Mouse (Mus musculus) liver, embryonic 11.5 days (tissue): ENCODE results near the gene Lgr6. TPM values are rescaled to one million over a fixed set of nuclear protein-coding genes. Genes with fewer than 3 reads are reported as not detected.

Experiments used
- ATAC-seq: fragments of 200-750 bp; cut with Nextera tagmentation; replicated peaks from 2 replicates; pipeline ENCODE4 v1.8.0; 2017; ENCODE audit warnings: moderate number of reproducible peaks, mild to moderate bottlenecking, moderate TSS enrichment, moderate library complexity; ENCODE audit not compliant: low FRiP score
- DNase-seq: peaks from one replicate; pipeline ENCODE4 v3.0.0-alpha.2; 2017; ENCODE audit warnings: low spot score
- H3K27ac ChIP-seq: fragments of 300-500 bp; sonication (generic); 2 replicates; pipeline ENCODE4 v1.5.1; 2014; ENCODE audit warnings: mild to moderate bottlenecking, low read depth, low read length, control low read depth
- H3K27me3 ChIP-seq: fragments of 300-500 bp; sonication (generic); replicated peaks from 2 replicates; pipeline ENCODE4 v1.6.1; 2014; ENCODE audit warnings: low read length, mixed read lengths; ENCODE audit not compliant: control insufficient read depth, insufficient read depth
- H3K36me3 ChIP-seq: fragments of 300-500 bp; sonication (generic); 2 replicates; pipeline ENCODE4 v1.6.1; 2014; ENCODE audit warnings: mild to moderate bottlenecking, low read length, moderate library complexity, mixed read lengths; ENCODE audit not compliant: control insufficient read depth, insufficient read depth
- H3K4me1 ChIP-seq: fragments of 300-500 bp; sonication (generic); replicated peaks from 2 replicates; pipeline ENCODE4 v1.6.1; 2014; ENCODE audit warnings: low read length, mixed read lengths; ENCODE audit not compliant: control insufficient read depth, insufficient read depth
- H3K4me2 ChIP-seq: fragments of 300-500 bp; sonication (generic); 2 replicates; pipeline ENCODE4 v1.6.1; 2014; ENCODE audit warnings: mild to moderate bottlenecking, control low read depth, moderate library complexity
- H3K4me3 ChIP-seq: fragments of 300-500 bp; sonication (generic); 2 replicates; pipeline ENCODE4 v1.5.1; 2014; ENCODE audit warnings: low read depth, low read length, control low read depth
- H3K9ac ChIP-seq: fragments of 300-500 bp; sonication (generic); 2 replicates; pipeline ENCODE4 v1.6.1; 2014; ENCODE audit warnings: low read depth, low read length, control low read depth
- H3K9me3 ChIP-seq: fragments of 300-500 bp; sonication (generic); 2 replicates; pipeline ENCODE4 v1.6.1; 2016; ENCODE audit warnings: low read length, inconsistent platforms, mixed read lengths; ENCODE audit not compliant: control insufficient read depth
- WGBS: fragments of 180-500 bp; shearing (Covaris S2); extraction: QIAGEN DNeasy Blood & Tissue Kit; methylation state at CpG from one replicate; pipeline ENCODE4 v1.1.7; 2014; 5-methylcytosine and 5-hydroxymethylcytosine counted together
- polyA plus RNA-seq: library from polyadenylated mRNA; unstranded; fragments of >200 nt; fragmentation: Nextera tagmentation; extraction: Ambion mirVana; gene quantifications from 2 replicates; pipeline ENCODE4 v1.2.1, GENCODE M21; 2014

Gene Lgr6
- polyA plus RNA-seq, 1 experiment from 2014 or later: 0.48 TPM

DNA sequence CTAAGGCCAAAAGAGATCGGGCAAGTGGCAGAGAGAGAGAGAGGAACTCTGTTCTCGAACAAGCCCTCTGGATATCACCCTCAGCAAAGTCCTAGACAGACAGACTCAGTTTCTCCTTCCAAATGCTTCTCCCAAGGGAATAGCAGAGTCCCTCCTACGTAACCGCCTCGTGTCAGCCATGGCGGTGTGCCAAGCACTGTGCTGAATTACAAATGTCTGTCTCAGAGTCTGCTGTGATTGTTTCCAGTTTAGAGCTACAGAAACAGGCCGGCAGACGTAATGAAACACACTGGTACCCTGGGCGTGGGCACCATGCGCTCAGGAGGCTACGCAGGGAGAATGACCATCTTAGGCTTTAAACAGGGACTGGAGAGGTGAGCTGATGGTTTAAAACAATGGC lies 8.8 kb downstream of the Lgr6 start:
- ATAC-seq (no peak), DNase-seq (no peak)
- Histone ChIP-seq H3K4me3 (no peak overlapping the region), H3K9me3 (no peaks in the 10 kb centered on the region), H3K27ac (no peak overlapping the region), H3K4me2 (no peak overlapping the region), H3K4me1 (peaks cover 7% of the 10 kb centered on the region), H3K9ac (no peak overlapping the region), H3K27me3 (peaks cover 20% of the 10 kb centered on the region), H3K36me3 (no peaks in the 10 kb centered on the region)
- 87% methylated on average over 11 of the region's 11 CpGs for WGBS

DNA sequence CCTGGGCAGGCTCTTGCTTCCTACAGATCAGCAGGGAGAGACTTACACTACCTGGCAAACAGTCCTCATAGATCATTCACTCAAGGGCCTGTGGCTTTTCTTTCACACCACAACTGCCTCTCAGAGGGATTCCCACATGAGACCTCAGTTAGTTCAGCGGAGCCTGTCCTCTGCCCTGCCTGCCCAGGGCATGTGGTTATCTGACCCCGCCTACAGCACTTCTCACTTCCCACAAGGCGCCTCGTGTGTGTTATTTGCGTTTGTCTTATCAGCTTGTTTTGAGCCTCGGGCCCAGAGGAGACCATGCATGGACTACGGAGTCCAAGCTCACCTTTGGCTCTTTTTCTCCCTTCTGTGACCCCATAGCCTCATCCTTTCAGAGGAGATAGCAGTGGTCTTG lies 9.9 kb downstream of the Lgr6 start:
- Histone ChIP-seq H3K4me1 (peaks cover 7% of the 10 kb centered on the region), H3K4me3 (no peak overlapping the region), H3K9ac (no peak overlapping the region), H3K36me3 (no peaks in the 10 kb centered on the region), H3K9me3 (no peaks in the 10 kb centered on the region), H3K27me3 (peaks cover 14% of the 10 kb centered on the region), H3K27ac (no peak overlapping the region), H3K4me2 (no peak overlapping the region)
- ATAC-seq (peak; percentile 47; the same call in 1 of the 2 replicates), DNase-seq (no peak)
- 4% methylated on average over 7 of the region's 7 CpGs for WGBS

DNA sequence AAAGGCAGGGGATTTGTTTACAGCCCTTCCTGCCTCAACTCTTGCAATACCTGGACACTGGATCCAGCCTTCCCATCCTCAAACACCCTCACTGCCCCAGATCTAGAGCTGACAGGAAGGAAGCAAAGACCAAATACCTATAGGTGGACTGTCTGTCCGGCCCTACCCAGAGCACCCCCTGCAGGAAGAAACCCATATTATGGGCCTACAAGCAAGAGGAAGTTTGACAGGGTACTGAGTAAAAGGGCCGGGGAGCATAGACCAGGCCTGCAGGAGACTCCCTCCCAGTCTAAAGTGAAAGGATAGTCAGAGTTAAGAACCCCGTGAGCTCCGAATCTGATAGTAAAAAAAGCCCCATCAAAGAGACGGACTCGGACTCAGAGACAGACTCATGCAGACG lies 10.4 kb downstream of the Lgr6 start:
- DNase-seq: no peak
- H3K9me3 ChIP-seq: no peaks in the 10 kb centered on the region
- WGBS: 55% methylated on average over 7 of the region's 7 CpGs

GRCm38 (mm10) chr1:135090914-135091313 lies 14.2 kb downstream of the Lgr6 start:
- peaks cover 7% of the 10 kb centered on the region for H3K4me1 ChIP-seq
- no peaks in the 10 kb centered on the region for H3K9me3 ChIP-seq
- no peak overlapping the region for H3K9ac ChIP-seq
- 46% methylated on average over 3 of the region's 3 CpGs for WGBS
- H3K27ac ChIP-seq: no peak overlapping the region
- peaks cover 26% of the 10 kb centered on the region for H3K27me3 ChIP-seq
- ATAC-seq (no peak), DNase-seq (no peak)
- no peak overlapping the region for H3K4me3 ChIP-seq
- no peak overlapping the region for H3K4me2 ChIP-seq
- no peaks in the 10 kb centered on the region for H3K36me3 ChIP-seq

More for the DNA sequence above, 10.4 kb downstream of the Lgr6 start:
- peaks cover 7% of the 10 kb centered on the region for H3K4me1 ChIP-seq
- no peaks in the 10 kb centered on the region for H3K36me3 ChIP-seq
- peaks cover 12% of the 10 kb centered on the region for H3K27me3 ChIP-seq
- no peak overlapping the region for H3K27ac ChIP-seq
- H3K4me3 ChIP-seq: no peak overlapping the region
- ATAC-seq: no peak
- no peak overlapping the region for H3K4me2 ChIP-seq
- no peak overlapping the region for H3K9ac ChIP-seq

DNA sequence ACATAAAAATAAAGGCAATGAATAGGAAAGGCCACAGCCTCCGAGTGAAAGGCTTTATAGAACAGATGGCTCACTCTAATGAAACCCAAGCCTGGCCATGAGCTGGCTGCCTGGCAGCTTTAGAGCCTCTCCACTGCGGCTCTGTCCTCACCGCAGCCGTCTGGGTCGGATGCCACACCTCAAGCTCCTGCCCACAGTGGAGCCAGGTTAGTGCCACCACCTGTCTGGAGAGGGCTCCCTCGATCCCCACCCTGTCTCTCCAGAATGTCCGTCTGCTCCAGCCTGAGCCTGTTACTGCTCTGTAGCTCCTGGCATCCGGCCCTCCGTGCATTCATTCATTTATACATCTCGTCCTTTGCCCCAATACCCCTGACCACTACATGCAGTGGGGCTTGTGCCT lies 15.4 kb downstream of the Lgr6 start:
- Histone ChIP-seq H3K4me3 (no peak overlapping the region), H3K27ac (no peak overlapping the region), H3K9ac (no peak overlapping the region), H3K4me2 (no peak overlapping the region), H3K9me3 (no peaks in the 10 kb centered on the region), H3K4me1 (no peaks in the 10 kb centered on the region), H3K36me3 (no peaks in the 10 kb centered on the region), H3K27me3 (peaks cover 35% of the 10 kb centered on the region)
- DNase-seq: no peak
- no peak for ATAC-seq
- 83% methylated on average over 10 of the region's 10 CpGs for WGBS

- H3K27ac ChIP-seq: no peak overlapping the region
- H3K4me1 ChIP-seq: no peaks in the 10 kb centered on the region
- 59% methylated on average over 1 of the region's 1 CpGs for WGBS
- H3K9me3 ChIP-seq: no peaks in the 10 kb centered on the region
- no peak for ATAC-seq
- H3K27me3 ChIP-seq: peaks cover 47% of the 10 kb centered on the region
- no peak for DNase-seq
- no peak overlapping the region for H3K4me2 ChIP-seq
- H3K36me3 ChIP-seq: no peaks in the 10 kb centered on the region
- H3K9ac ChIP-seq: no peak overlapping the region
- no peak overlapping the region for H3K4me3 ChIP-seq
Observed at GRCm38 (mm10) chr1:135087414-135087813, 17.7 kb downstream of the Lgr6 start.

DNA sequence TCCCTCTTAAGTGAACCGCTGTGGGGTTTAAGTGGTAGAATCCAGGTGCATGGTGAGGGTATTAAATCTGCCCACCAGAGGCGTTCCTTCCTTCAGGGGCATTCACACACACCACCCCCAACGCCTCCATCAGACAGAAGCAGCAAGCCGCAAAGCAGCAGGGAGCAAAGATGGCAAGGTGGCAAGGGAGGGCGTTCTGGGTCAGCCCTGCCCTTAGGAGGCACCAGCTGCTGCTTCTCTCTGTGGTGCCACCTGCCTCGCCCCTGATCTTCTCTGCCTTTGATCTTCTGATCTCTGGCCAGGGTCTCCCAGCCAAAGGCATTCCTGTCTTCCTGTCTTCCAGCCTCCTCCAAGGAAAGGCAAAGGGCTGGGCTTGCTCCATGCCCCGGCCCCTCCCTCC lies 19.1 kb downstream of the Lgr6 start:
- ATAC-seq (no peak), DNase-seq (no peak)
- Histone ChIP-seq H3K27me3 (peaks cover 52% of the 10 kb centered on the region), H3K4me2 (no peak overlapping the region), H3K4me1 (no peaks in the 10 kb centered on the region), H3K4me3 (no peak overlapping the region), H3K9me3 (no peaks in the 10 kb centered on the region), H3K27ac (no peak overlapping the region), H3K9ac (no peak overlapping the region), H3K36me3 (no peaks in the 10 kb centered on the region)
- 23% methylated on average over 7 of the region's 7 CpGs for WGBS

DNA sequence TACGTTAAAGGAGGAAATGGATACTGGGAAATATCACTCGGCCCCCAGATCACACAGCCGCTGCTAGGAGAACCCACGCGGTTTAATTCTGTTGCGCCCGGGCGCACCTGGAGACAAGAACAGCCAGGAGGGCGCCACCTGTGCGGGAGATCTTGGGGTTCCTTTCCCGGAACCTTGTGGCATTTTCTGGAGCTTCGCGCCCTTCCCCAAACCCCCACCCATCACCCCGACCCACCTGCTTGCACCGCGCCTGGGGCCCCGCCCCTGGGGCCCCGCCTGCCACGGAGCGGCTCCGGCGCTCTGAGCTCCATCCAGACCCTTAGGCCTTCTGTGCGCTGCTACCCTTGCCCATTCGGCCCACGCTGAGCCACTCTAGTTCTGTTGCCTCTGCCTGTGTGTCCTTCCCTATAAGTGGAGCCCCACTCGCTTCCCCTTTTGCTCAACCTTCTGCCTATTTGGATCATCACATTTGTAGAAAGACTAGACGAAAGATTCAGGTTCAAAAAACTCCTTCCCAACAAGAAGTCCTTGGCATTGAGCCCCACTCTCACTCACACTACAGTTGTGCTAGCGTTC lies 19.7 kb downstream of the Lgr6 start:
- H3K27ac ChIP-seq: no peak overlapping the region
- no peak overlapping the region for H3K4me3 ChIP-seq
- no peaks in the 10 kb centered on the region for H3K9me3 ChIP-seq
- DNase-seq (no peak), ATAC-seq (no peak)
- WGBS: 18% methylated on average over 28 of the region's 28 CpGs
- no peak overlapping the region for H3K4me2 ChIP-seq
- peaks cover 48% of the 10 kb centered on the region for H3K27me3 ChIP-seq
- no peak overlapping the region for H3K9ac ChIP-seq
- H3K36me3 ChIP-seq: no peaks in the 10 kb centered on the region
- H3K4me1 ChIP-seq: no peaks in the 10 kb centered on the region

DNA sequence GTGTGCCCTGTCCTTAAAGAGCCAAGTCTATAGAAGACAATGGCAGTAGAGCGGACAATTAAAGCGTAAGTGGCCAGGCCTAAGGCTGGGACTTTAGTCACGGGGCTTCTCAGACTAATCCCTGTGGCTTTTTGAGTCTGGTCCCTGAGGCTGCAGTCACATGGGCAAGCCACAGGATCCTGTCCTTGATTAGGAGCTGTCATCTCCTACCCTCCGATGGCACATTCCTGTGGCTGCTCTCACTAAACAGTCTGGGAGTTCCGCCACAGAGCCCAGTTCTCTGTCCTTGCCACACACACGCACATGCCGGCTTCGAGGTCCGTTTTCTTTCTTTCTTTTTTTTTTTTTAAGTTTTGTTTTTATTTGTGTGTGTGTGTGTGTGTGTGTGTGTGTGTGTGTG lies 21.6 kb downstream of the Lgr6 start:
- H3K4me1 ChIP-seq: no peaks in the 10 kb centered on the region
- no peaks in the 10 kb centered on the region for H3K9me3 ChIP-seq
- ATAC-seq (no peak), DNase-seq (no peak)
- H3K4me3 ChIP-seq: no peak overlapping the region
- H3K27ac ChIP-seq: no peak overlapping the region
- WGBS: 53% methylated on average over 9 of the region's 9 CpGs
- H3K27me3 ChIP-seq: peaks cover 48% of the 10 kb centered on the region
- no peaks in the 10 kb centered on the region for H3K36me3 ChIP-seq
- H3K4me2 ChIP-seq: no peak overlapping the region
- H3K9ac ChIP-seq: no peak overlapping the region
